Mouse (Mus musculus) gastrocnemius, adult 2 months (tissue): ENCODE results near the gene Aif1. TPM values are rescaled to one million over a fixed set of nuclear protein-coding genes. Genes with fewer than 3 reads are reported as not detected.

Experiments used
- DNase-seq: peaks from one replicate; pipeline ENCODE4 v3.0.0; 2022
- H3K27ac ChIP-seq: fragments of 200-600 bp; 2 replicates; pipeline ENCODE4 v1.8.1; 2022; ENCODE audit warnings: mild to moderate bottlenecking
- H3K4me3 ChIP-seq: fragments of 200-600 bp; 2 replicates; pipeline ENCODE4 v1.8.1; 2022; ENCODE audit warnings: mild to moderate bottlenecking, moderate library complexity
- CTCF ChIP-seq: fragments of 200-600 bp; IDR thresholded peaks from 2 replicates; pipeline ENCODE4 v1.8.1; 2022; ENCODE audit warnings: antibody characterized with exemption, mild to moderate bottlenecking, moderate library complexity
- intact Hi-C: fragments of 180-260 bp; cut with DNase I; formaldehyde crosslinking; loops from one replicate; pipeline ENCODE4 v1.15.1; 2025
- total RNA-seq, 2 experiments: library from RNA; stranded (reverse); gene quantifications; 2 replicates each; pipeline ENCODE4 v1.2.3; 2021

Gene Aif1
- total RNA-seq, 2 experiments from 2014 or later = 0.75 TPM; not detected in 1

DNA sequence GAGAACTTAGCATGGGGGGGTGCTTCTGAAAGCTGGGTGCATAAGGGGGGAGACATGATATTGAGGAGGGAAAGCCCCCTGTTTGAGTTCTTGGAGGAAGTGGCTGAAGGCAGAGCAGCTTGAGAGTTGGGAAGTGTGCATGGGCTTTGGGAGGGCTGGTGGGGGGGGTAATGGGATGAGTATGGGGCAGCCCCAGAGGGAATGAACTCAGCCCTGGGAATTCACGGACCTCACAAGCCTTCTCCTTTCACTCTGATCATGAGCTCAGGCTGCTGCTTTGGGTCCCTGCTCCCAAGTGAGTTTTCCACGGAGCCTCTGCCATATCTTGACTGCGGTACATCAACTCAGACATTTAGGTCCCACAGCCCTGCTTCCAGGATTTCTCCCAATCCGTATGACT, 26.6 kb upstream of the Aif1 start:
- intact Hi-C loops = no loop called here
- H3K27ac ChIP-seq = no peak overlapping the region
- no peak for DNase-seq
- H3K4me3 ChIP-seq = no peak overlapping the region
- TF ChIP-seq CTCF = no peak

DNA sequence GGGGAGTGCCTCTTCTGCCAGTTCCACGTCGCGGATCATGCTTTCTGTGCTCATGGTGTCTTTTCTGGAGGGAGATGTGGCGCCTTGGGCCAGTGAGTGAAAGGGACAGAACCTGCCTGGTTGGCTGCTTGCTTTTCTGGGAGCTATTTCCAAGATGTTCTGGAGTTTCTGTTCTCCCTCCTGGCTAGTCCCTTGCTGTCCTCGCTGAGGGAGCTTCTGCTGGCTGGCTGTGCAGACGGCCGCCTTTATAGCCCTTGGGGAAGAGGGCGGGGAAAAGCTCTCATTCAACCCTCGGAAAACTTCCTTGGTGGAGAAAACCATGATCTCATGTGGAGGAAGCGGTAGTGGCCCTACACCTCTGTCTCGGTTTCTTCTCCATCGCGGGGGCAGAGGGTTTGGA, 25.9 kb upstream of the Aif1 start, which contains the start of gene Tnf:
TSS of gene Tnf (minus strand) at position 221 of the 400 bp plus-strand sequence.
- peak; percentile 69 for DNase-seq
- intact Hi-C loops = no loop called here
- H3K27ac ChIP-seq = peak within 1 kb of the TSS; percentile 50
- H3K4me3 ChIP-seq = peak within 1 kb of the TSS; percentile 61
- no peak for TF ChIP-seq CTCF

DNA sequence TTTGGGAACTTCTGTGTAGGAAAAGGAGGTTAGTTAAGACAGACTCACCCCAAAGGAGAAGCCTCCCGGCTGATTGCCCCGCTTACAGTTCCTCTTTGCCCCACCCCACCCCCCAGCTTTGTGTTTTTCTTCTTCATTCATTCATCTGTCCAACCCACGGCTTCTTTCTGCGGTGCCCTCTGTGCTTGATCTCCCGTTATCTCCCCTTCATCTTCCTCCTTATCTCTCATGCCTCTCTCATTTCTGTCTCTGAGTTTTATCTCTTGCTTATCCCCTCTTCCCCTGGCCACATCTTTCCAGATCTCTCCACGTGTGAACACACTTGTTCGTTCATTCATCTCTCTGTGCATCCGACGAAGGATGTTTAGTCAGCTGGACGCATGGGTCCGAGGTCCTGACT, 25.3 kb upstream of the Aif1 start:
- H3K4me3 ChIP-seq = peak overlapping the region; percentile 61

GRCm38 (mm10) chr17:35200398-35200797, 24.5 kb upstream of the Aif1 start:
- Histone ChIP-seq H3K4me3 (peak overlapping the region; percentile 61; the same call in 1 of the 2 replicates), H3K27ac (no peak overlapping the region)
- no peak for TF ChIP-seq CTCF
- intact Hi-C loops = no loop called here
- DNase-seq = no peak

More for the DNA sequence above, 25.3 kb upstream of the Aif1 start:
- no peak for TF ChIP-seq CTCF
- H3K27ac ChIP-seq = no peak overlapping the region
- intact Hi-C loops = no loop called here
- no peak for DNase-seq

GRCm38 (mm10) chr17:35198946-35199345, 23.1 kb upstream of the Aif1 start:
- H3K4me3 ChIP-seq = no peak overlapping the region
- intact Hi-C loops = loop anchor here (5.0 kb wide), 1 partner anchor 33 kb away; the partner anchor contains the start of gene Atp6v1g2
- no peak for TF ChIP-seq CTCF
- no peak for DNase-seq
- H3K27ac ChIP-seq = no peak overlapping the region

- no peak for DNase-seq
- H3K27ac ChIP-seq = no peak overlapping the region
- intact Hi-C loops = loop anchor here (5.0 kb wide), 1 partner anchor 34 kb away; the partner anchor contains the start of gene Atp6v1g2
- no peak overlapping the region for H3K4me3 ChIP-seq
- no peak for TF ChIP-seq CTCF
Measured at GRCm38 (mm10) chr17:35198029-35198428, 22.2 kb upstream of the Aif1 start.

GRCm38 (mm10) chr17:35197126-35197525, 21.3 kb upstream of the Aif1 start:
- no peak overlapping the region for H3K27ac ChIP-seq
- H3K4me3 ChIP-seq = no peak overlapping the region
- no peak for TF ChIP-seq CTCF
- no peak for DNase-seq
- intact Hi-C loops = loop anchor here (5.0 kb wide), 1 partner anchor 35 kb away; the partner anchor contains the start of gene Atp6v1g2

- TF ChIP-seq CTCF = no peak
- intact Hi-C loops = loop anchor here (5.0 kb wide), 1 partner anchor 36 kb away; the partner anchor contains the start of gene Atp6v1g2
- Histone ChIP-seq H3K27ac (peak overlapping the region; percentile 62; the same call in 1 of the 2 replicates), H3K4me3 (peak overlapping the region; percentile 76)
- DNase-seq = no peak
Measured at GRCm38 (mm10) chr17:35196321-35196641, 20.4 kb upstream of the Aif1 start.

GRCm38 (mm10) chr17:35195631-35196320, 19.9 kb upstream of the Aif1 start:
- DNase-seq = peak; percentile 89
- H3K4me3 ChIP-seq = peak overlapping the region; percentile 76
- intact Hi-C loops = loop anchor here (2.0 to 5.0 kb wide), 2 partner anchors 17 to 37 kb away; partner anchors contain the start of gene Atp6v1g2
- H3K27ac ChIP-seq = peak overlapping the region; percentile 62
- TF ChIP-seq CTCF = peak; percentile 99; the same call in 1 of the 2 replicates

DNA sequence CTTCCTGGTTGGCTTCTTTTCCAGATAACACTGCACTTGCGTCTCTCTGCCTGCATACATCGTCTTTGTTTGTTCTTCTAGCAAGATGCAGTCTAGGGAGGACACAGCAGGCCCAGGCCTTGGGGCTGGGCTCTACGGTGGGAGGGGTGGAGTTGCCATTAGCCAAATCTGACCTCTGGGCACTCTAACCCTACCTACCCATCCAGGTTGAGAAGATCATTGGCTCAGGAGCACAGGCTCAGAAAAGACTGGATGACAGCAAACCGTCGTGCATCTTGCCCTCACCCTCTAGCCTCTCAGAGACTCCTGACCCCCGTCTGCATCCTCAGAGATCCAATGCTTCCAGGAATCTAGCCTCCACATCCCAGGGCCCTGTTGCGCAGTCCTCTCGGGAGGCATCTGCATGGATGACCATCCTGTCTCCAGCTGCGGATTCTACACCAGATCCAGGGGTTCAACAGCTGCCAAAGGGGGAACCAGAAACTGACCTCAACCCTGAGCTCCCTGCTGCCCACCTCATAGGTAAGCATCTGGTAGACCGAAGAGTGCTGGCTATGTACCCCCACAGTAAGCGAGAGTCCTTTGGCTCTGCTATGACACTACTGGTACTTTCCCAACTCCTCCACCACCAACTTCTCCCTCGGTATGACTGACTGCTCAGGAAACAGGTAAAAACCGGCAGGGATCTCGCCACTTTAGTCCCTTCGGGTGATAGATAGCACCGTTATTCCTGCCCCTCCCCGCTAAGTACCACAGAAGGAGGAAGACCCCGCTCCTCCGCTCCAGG, 19.2 kb upstream of the Aif1 start:
- no peak for DNase-seq
- Histone ChIP-seq H3K27ac (peak overlapping the region; percentile 62), H3K4me3 (peak overlapping the region; percentile 76)
- TF ChIP-seq CTCF = no peak
- intact Hi-C loops = loop anchor here (2.0 to 5.0 kb wide), 2 partner anchors 16 to 37 kb away; partner anchors contain the start of gene Atp6v1g2

GRCm38 (mm10) chr17:35193881-35194843, 18.3 kb upstream of the Aif1 start, which contains the start of gene Ltb:
Gene Ltb (plus strand): TSS chr17:35194439.
- H3K4me3 ChIP-seq = peak within 1 kb of the TSS; percentile 76
- peak within 1 kb of the TSS; percentile 62 for H3K27ac ChIP-seq
- intact Hi-C loops = loop anchor here (2.0 kb wide), 1 partner anchor 15 kb away; no protein-coding TSS in a partner anchor
- no peak for DNase-seq
- no peak for TF ChIP-seq CTCF

DNA sequence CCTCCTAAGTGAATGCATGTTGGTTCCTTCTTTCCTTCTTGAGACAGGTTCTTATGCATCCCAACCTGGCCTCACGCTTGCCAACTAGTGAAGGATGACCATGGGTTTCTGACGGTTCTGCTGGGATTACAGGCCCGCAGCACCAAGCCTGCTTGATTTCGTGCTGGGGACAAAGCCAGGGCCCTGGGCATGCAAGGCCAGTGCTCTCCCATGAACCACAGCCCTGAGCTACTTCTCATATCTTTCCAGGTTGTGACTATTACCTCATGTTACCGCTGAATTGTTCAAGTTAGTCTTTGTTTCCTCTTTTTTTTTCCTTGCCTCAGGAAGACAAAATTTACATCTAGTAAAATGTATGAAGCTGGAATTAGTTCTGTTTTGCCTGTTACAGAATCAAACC, 17.1 kb upstream of the Aif1 start:
- H3K27ac ChIP-seq = no peak overlapping the region
- intact Hi-C loops = no loop called here
- no peak for DNase-seq
- no peak overlapping the region for H3K4me3 ChIP-seq
- no peak for TF ChIP-seq CTCF
